ENCODE assay signal across 11 mouse cellular contexts in the genomic region with DNA sequence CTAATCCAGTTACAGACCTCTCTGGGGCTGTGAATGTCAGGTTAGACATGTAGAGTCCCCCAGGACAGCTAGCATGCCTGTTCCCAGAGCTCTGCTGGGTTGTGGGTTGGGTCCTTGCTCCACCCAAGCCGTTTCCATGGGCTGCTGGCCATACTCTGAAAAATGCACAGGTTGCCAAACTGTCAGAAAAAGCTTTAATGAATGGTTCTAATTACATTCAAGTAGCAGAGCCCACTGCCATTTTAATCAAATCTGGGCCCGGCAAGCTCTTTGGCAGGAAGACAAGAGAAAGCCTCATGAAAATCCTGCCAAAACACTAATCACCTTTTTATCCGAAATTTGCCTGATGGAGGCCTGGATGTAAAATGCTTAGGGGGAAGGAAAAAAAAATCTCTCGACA.
A peak's percentile ranks its signal among the peaks of the same experiment; 100 is the strongest.
DNase-seq lines count a peak whose midpoint lies in the region; ATAC-seq and TF ChIP-seq lines count a peak whose summit lies in the region.
"Had no signal": no experiment of that assay in that cellular context is flagged by ENCODE, and none has a peak within 500 bp of the region (broad histone marks: within the 10 kb centered on the region; RNA-seq: fewer than 3 reads in every experiment).

No protein-coding gene starts in this region.

- 40% methylated on average over 4 of the region's 4 CpGs for WGBS in midbrain, embryonic 13.5 days
- WGBS in midbrain, embryonic 10.5 days = 72% methylated on average over 4 of the region's 4 CpGs
- 14% methylated on average over 4 of the region's 4 CpGs for WGBS in forebrain, postnatal 0 days
- WGBS in neural tube, embryonic 15.5 days = 32% methylated on average over 4 of the region's 4 CpGs
- 60% methylated on average over 4 of the region's 4 CpGs for WGBS in heart, embryonic 11.5 days (ENCODE audit: insufficient replicate concordance)

- H3K4me2 ChIP-seq in midbrain, embryonic 13.5 days (replicated peaks) = no peak overlapping the region
- H3K4me2 ChIP-seq in forebrain, postnatal 0 days (ENCODE audit: low read depth) = no peak overlapping the region
- no peak overlapping the region for H3K4me2 ChIP-seq in neural tube, embryonic 15.5 days
- no peak overlapping the region for H3K4me2 ChIP-seq in heart, embryonic 11.5 days

- H3K27me3 ChIP-seq in midbrain, embryonic 13.5 days = no peaks in the 10 kb centered on the region
- H3K27me3 ChIP-seq in midbrain, embryonic 10.5 days (ENCODE audit: low read depth, poor library complexity, severe bottlenecking) = no peaks in the 10 kb centered on the region
- no peaks in the 10 kb centered on the region for H3K27me3 ChIP-seq in forebrain, postnatal 0 days (ENCODE audit: insufficient read depth, low read length)
- H3K27me3 ChIP-seq in neural tube, embryonic 15.5 days (replicated peaks) = no peaks in the 10 kb centered on the region
- H3K27me3 ChIP-seq in heart, embryonic 11.5 days (ENCODE audit: control insufficient read depth, insufficient read depth, low read length) = no peaks in the 10 kb centered on the region

- H3K9me3 ChIP-seq in midbrain, embryonic 13.5 days = no peaks in the 10 kb centered on the region
- H3K9me3 ChIP-seq in midbrain, embryonic 10.5 days (replicated peaks) = no peaks in the 10 kb centered on the region
- H3K9me3 ChIP-seq in forebrain, postnatal 0 days (ENCODE audit: low read length) = no peaks in the 10 kb centered on the region
- H3K9me3 ChIP-seq in neural tube, embryonic 15.5 days (replicated peaks) = no peaks in the 10 kb centered on the region
- H3K9me3 ChIP-seq in heart, embryonic 11.5 days (replicated peaks; ENCODE audit: control insufficient read depth, low read length) = no peaks in the 10 kb centered on the region

- no peak for DNase-seq in midbrain, embryonic 10.5 days (ENCODE audit: low spot score)
- DNase-seq in cerebellum, adult 9-11 months = peak; percentile 57
- peak; percentile 71 for DNase-seq in forebrain, postnatal 0 days
- DNase-seq in liver = no peak
- DNase-seq: heart, adult 11 months; right cerebral cortex, postnatal 14 days; thymus, adult 18-20 months had no signal

- H3K27ac ChIP-seq in midbrain, embryonic 13.5 days = no peak overlapping the region
- no peak overlapping the region for H3K27ac ChIP-seq in midbrain, embryonic 10.5 days (replicated peaks)
- 0 out of 2 replicates have a peak overlapping the region, but pooled peaks have one; percentile 60 for H3K27ac ChIP-seq in forebrain, postnatal 0 days (ENCODE audit: low read depth, low read length)
- H3K27ac ChIP-seq in neural tube, embryonic 15.5 days (replicated peaks) = peak overlapping the region; percentile 72
- H3K27ac ChIP-seq in heart, embryonic 11.5 days (ENCODE audit: low read depth, low read length) = no peak overlapping the region

- no peak for TF ChIP-seq CTCF in forebrain, postnatal 0 days (IDR thresholded peaks at IDR 0.05; ENCODE audit: low read depth)

- peak; percentile 84 for ATAC-seq in midbrain, embryonic 13.5 days
- ATAC-seq in forebrain, postnatal 0 days = peak; percentile 79
- peak; percentile 61 for ATAC-seq in neural tube, embryonic 15.5 days (ENCODE audit: low FRiP score)
- no peak for ATAC-seq in heart, embryonic 11.5 days (replicated peaks; ENCODE audit: insufficient number of reproducible peaks, low FRiP score, low TSS enrichment)
- ATAC-seq: inflammation-experienced regulatory T-cells, adult 6 months had no signal

- no peak overlapping the region for H3K9ac ChIP-seq in midbrain, embryonic 13.5 days (replicated peaks)
- H3K9ac ChIP-seq in forebrain, postnatal 0 days = no peak overlapping the region
- no peak overlapping the region for H3K9ac ChIP-seq in neural tube, embryonic 15.5 days (replicated peaks)
- H3K9ac ChIP-seq in heart, embryonic 11.5 days (ENCODE audit: low read depth, low read length) = no peak overlapping the region

- H3K36me3 ChIP-seq in midbrain, embryonic 13.5 days = no peaks in the 10 kb centered on the region
- no peaks in the 10 kb centered on the region for H3K36me3 ChIP-seq in midbrain, embryonic 10.5 days
- no peaks in the 10 kb centered on the region for H3K36me3 ChIP-seq in forebrain, postnatal 0 days (ENCODE audit: insufficient read depth)
- H3K36me3 ChIP-seq in neural tube, embryonic 15.5 days = no peaks in the 10 kb centered on the region
- no peaks in the 10 kb centered on the region for H3K36me3 ChIP-seq in heart, embryonic 11.5 days (ENCODE audit: control insufficient read depth, insufficient read depth, low read length)

- 0 out of 2 replicates have a peak, but pooled peaks cover 8% of the 10 kb centered on the region for H3K4me1 ChIP-seq in midbrain, embryonic 13.5 days (replicated peaks)
- no peaks in the 10 kb centered on the region; the same call in 1 of the 2 replicates for H3K4me1 ChIP-seq in midbrain, embryonic 10.5 days
- H3K4me1 ChIP-seq in forebrain, postnatal 0 days (ENCODE audit: insufficient read depth) = peaks cover 5% of the 10 kb centered on the region; the same call in 1 of the 2 replicates
- peaks cover 10% of the 10 kb centered on the region for H3K4me1 ChIP-seq in neural tube, embryonic 15.5 days
- H3K4me1 ChIP-seq in heart, embryonic 11.5 days (ENCODE audit: control insufficient read depth, insufficient read depth, low read length) = no peaks in the 10 kb centered on the region

- no peak overlapping the region for H3K4me3 ChIP-seq in midbrain, embryonic 13.5 days (replicated peaks)
- H3K4me3 ChIP-seq in midbrain, embryonic 10.5 days = no peak overlapping the region
- no peak overlapping the region for H3K4me3 ChIP-seq in forebrain, postnatal 0 days (ENCODE audit: low read depth, low read length)
- no peak overlapping the region for H3K4me3 ChIP-seq in neural tube, embryonic 15.5 days (replicated peaks)
- no peak overlapping the region for H3K4me3 ChIP-seq in heart, embryonic 11.5 days (ENCODE audit: low read depth, low read length)

Comparison
In these comparisons a context has a peak if more than half of its experiments do, and no peak if none do; other contexts are left out.
1. H3K27ac ChIP-seq: peak in forebrain, postnatal 0 days (single experiment) and neural tube, embryonic 15.5 days (single experiment); none in midbrain, embryonic 13.5 days (single experiment), midbrain, embryonic 10.5 days (single experiment) and heart, embryonic 11.5 days (single experiment).
2. DNase-seq: peak in cerebellum, adult 9-11 months (single experiment) and forebrain, postnatal 0 days (single experiment); none in midbrain, embryonic 10.5 days (single experiment) and liver (single experiment).